Mouse (Mus musculus) stomach, postnatal 0 days (tissue): ENCODE data around the gene Bbs12.

Experiments used
- CTCF ChIP-seq: IDR thresholded peaks from 2 replicates; pipeline ENCODE4 v1.5.1; 2016; ENCODE audit warnings: antibody characterized with exemption, low read depth, mild to moderate bottlenecking, moderate library complexity
- EP300 ChIP-seq: optimal IDR thresholded peaks from 2 replicates; pipeline ENCODE3; 2016; ENCODE audit warnings: antibody characterized with exemption

DNA sequence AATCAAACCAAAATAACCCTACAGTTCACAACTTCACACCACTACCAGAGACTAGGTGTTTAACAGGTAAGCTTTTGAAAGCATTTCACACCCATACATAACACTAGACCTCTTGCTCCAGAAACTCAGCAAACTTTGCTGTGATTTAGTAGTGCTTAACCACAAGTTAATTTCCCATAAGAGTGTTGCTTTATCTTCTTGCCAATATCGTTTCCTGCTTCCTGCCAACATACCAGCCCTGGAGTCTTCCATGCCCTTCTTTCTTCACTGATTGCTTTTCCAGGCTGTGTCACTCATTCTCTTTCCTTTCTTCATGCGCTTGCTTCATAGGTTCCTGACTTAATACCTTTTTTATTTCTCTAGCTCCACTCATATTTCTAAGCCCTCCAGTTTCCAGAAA lies 16.1 kb downstream of the Bbs12 start:
- TF ChIP-seq CTCF (no peak), EP300 (no peak)
